Mouse (Mus musculus) heart, postnatal 25 days (tissue): ENCODE results near the gene Eml3. TPM values are rescaled to one million over a fixed set of nuclear protein-coding genes. Genes with fewer than 3 reads are reported as not detected.

ENCODE experiments used
- DNase-seq: peaks from one replicate; pipeline ENCODE4 v3.0.0; 2022; ENCODE audit warnings: low spot score
- intact Hi-C: fragments of 180-260 bp; cut with DNase I; formaldehyde crosslinking; loops from one replicate; pipeline ENCODE4 v1.15.1; 2025
- microRNA-seq: library from miRNA; unstranded; fragments of <30 nt; microRNA quantifications from one replicate; pipeline ENCODE4 v1.2.0, GENCODE M21; 2022
- total RNA-seq, 2 experiments: library from RNA; stranded (reverse); gene quantifications; 2 replicates each; pipeline ENCODE4 v1.2.3; 2021

Gene Eml3
- total RNA-seq, 2 experiments from 2014 or later = 8.9 to 9.1 TPM

- intact Hi-C loops = no loop called here
- no peak for DNase-seq
These were observed 51.4 kb downstream of the Eml3 start for GRCm38 (mm10) chr19:8980771-8981170.

- DNase-seq = no peak
- intact Hi-C loops = no loop called here
These were observed 52.3 kb downstream of the Eml3 start for GRCm38 (mm10) chr19:8981450-8982168.

- intact Hi-C loops = no loop called here
- no peak for DNase-seq
These were observed 53.2 kb downstream of the Eml3 start for GRCm38 (mm10) chr19:8982303-8983149.

- intact Hi-C loops = no loop called here
- peak; percentile 50 for DNase-seq
These were observed 53.8 kb downstream of the Eml3 start for GRCm38 (mm10) chr19:8983150-8983650.

- intact Hi-C loops = no loop called here
- DNase-seq = peak; percentile 67
These were observed 55.0 kb downstream of the Eml3 start for GRCm38 (mm10) chr19:8984255-8984868.

GRCm38 (mm10) chr19:8985891-8986290 lies 56.5 kb downstream of the Eml3 start:
- intact Hi-C loops = no loop called here
- DNase-seq = no peak

GRCm38 (mm10) chr19:8987816-8988215 lies 58.5 kb downstream of the Eml3 start:
- no peak for DNase-seq
- intact Hi-C loops = no loop called here

- no peak for DNase-seq
- intact Hi-C loops = no loop called here
These were observed 59.2 kb downstream of the Eml3 start for GRCm38 (mm10) chr19:8988346-8989065.

GRCm38 (mm10) chr19:8989066-8989566 lies 59.8 kb downstream of the Eml3 start, which contains the start of gene Ahnak:
TSS of gene Ahnak (plus strand) at chr19:8989284.
- peak; percentile 84 for DNase-seq
- intact Hi-C loops = no loop called here

GRCm38 (mm10) chr19:8989567-8990431 lies 60.4 kb downstream of the Eml3 start:
- intact Hi-C loops = no loop called here
- DNase-seq = peak; percentile 90

GRCm38 (mm10) chr19:8990432-8991102 lies 61.2 kb downstream of the Eml3 start:
- intact Hi-C loops = no loop called here

More at GRCm38 (mm10) chr19:8990432-8991102, 61.2 kb downstream of the Eml3 start:
- DNase-seq = no peak

Small RNAs within 50 kb of the gene (microRNA-seq; reads per million reads assigned to microRNA genes)
- gene Mir5136 = 0.83 reads per million

Other genes starting within 250 kb of the Eml3 start
- 10 to 100 TPM; 36.1 to 38.0 TPM for gene Slc3a2, start 206.2 kb upstream of the Eml3 start, total RNA-seq
- gene Wdr74, start 193.7 kb upstream of the Eml3 start, total RNA-seq = 10 to 100 TPM; 17.9 to 18.9 TPM
- gene 1700092M07Rik, start 188.8 kb upstream of the Eml3 start, total RNA-seq = not detected
- 10 to 100 TPM; 27.6 to 31.0 TPM for gene Stx5a, start 188.1 kb upstream of the Eml3 start, total RNA-seq
- 10 to 100 TPM; 37.5 to 48.1 TPM for gene Nxf1, start 172.5 kb upstream of the Eml3 start, total RNA-seq
- 100 to 1,000 TPM; 108 to 110 TPM for gene Tmem223, start 158.6 kb upstream of the Eml3 start, total RNA-seq
- gene Tmem179b, start 155.1 kb upstream of the Eml3 start, total RNA-seq = 10 to 100 TPM; 14.8 to 16.4 TPM
- gene Taf6l, start 143.1 kb upstream of the Eml3 start, total RNA-seq = 1 to 10 TPM; 7.4 to 7.6 TPM
- 10 to 100 TPM; 53.4 to 62.4 TPM for gene Polr2g, start 131.0 kb upstream of the Eml3 start, total RNA-seq
- 1 to 10 TPM; 1.9 to 2.1 TPM for gene Zbtb3, start 127.0 kb upstream of the Eml3 start, total RNA-seq
- 10 to 100 TPM; 12.5 to 15.8 TPM for gene Ttc9c, start 110.2 kb upstream of the Eml3 start, total RNA-seq
- 10 to 100 TPM; 42.5 to 49.4 TPM for gene Hnrnpul2, start 109.5 kb upstream of the Eml3 start, total RNA-seq
- not detected for gene AC129217.1, start 99.8 kb upstream of the Eml3 start, total RNA-seq
- gene Bscl2, start 92.1 kb upstream of the Eml3 start, total RNA-seq = 10 to 100 TPM; 23.9 to 24.0 TPM
- not detected for gene Gng3, start 90.4 kb upstream of the Eml3 start, total RNA-seq
- 1 to 10 TPM; 3.3 to 4.9 TPM for gene Lrrn4cl, start 78.8 kb upstream of the Eml3 start, total RNA-seq
- 100 to 1,000 TPM; 113 to 124 TPM for gene Ubxn1, start 58.1 kb upstream of the Eml3 start, total RNA-seq
- gene Uqcc3, start 48.6 kb upstream of the Eml3 start, total RNA-seq = 10 to 100 TPM; 59.3 to 60.1 TPM
- gene Lbhd1, start 45.8 kb upstream of the Eml3 start, total RNA-seq = 1 to 10 TPM; 1.4 to 5.9 TPM
- not detected for gene Gm49403, start 45.6 kb upstream of the Eml3 start, total RNA-seq
- gene 1810009A15Rik, start 40.7 kb upstream of the Eml3 start, total RNA-seq = 10 to 100 TPM; 17.6 to 19.8 TPM
- 1 to 10 TPM in 1 of 2 experiments, under 1 TPM in 1; 0.68 to 2.0 TPM for gene Gm49416, start 40.6 kb upstream of the Eml3 start, total RNA-seq
- gene Ints5, start 36.5 kb upstream of the Eml3 start, total RNA-seq = 10 to 100 TPM; 11.2 to 11.8 TPM
- gene Ganab, start 31.5 kb upstream of the Eml3 start, total RNA-seq = 10 to 100 TPM; 55.6 to 58.7 TPM
- 10 to 100 TPM; 35.9 to 36.7 TPM for gene B3gat3, start 9.2 kb upstream of the Eml3 start, total RNA-seq
- gene Rom1, start 196 bp upstream of the Eml3 start, total RNA-seq = 10 to 100 TPM; 22.0 to 23.6 TPM
- gene Mta2, start 12.3 kb downstream of the Eml3 start, total RNA-seq = 10 to 100 TPM; 29.5 to 32.3 TPM
- 1 to 10 TPM; 7.2 to 8.8 TPM for gene Tut1, start 24.3 kb downstream of the Eml3 start, total RNA-seq
- 100 to 1,000 TPM; 241 to 256 TPM for gene Eef1g, start 37.5 kb downstream of the Eml3 start, total RNA-seq
- gene Ahnak, start 59.7 kb downstream of the Eml3 start, total RNA-seq = 100 to 1,000 TPM; 283 to 326 TPM
- gene Scgb1a1, start 158.4 kb downstream of the Eml3 start, total RNA-seq = 1 to 10 TPM in 1 of 2 experiments, not detected in 1; 3.6 TPM
- 10 to 100 TPM; 22.4 to 26.3 TPM for gene Asrgl1, start 206.1 kb downstream of the Eml3 start, total RNA-seq